Mouse (Mus musculus): Measurements from ENCODE around the gene Tchp. TPM values are rescaled to one million over a fixed set of nuclear protein-coding genes. Genes with fewer than 3 reads are reported as not detected.

Gene Tchp
- polyA plus RNA-seq, 1 experiment from 2014 or later: 21.0 TPM

DNA sequence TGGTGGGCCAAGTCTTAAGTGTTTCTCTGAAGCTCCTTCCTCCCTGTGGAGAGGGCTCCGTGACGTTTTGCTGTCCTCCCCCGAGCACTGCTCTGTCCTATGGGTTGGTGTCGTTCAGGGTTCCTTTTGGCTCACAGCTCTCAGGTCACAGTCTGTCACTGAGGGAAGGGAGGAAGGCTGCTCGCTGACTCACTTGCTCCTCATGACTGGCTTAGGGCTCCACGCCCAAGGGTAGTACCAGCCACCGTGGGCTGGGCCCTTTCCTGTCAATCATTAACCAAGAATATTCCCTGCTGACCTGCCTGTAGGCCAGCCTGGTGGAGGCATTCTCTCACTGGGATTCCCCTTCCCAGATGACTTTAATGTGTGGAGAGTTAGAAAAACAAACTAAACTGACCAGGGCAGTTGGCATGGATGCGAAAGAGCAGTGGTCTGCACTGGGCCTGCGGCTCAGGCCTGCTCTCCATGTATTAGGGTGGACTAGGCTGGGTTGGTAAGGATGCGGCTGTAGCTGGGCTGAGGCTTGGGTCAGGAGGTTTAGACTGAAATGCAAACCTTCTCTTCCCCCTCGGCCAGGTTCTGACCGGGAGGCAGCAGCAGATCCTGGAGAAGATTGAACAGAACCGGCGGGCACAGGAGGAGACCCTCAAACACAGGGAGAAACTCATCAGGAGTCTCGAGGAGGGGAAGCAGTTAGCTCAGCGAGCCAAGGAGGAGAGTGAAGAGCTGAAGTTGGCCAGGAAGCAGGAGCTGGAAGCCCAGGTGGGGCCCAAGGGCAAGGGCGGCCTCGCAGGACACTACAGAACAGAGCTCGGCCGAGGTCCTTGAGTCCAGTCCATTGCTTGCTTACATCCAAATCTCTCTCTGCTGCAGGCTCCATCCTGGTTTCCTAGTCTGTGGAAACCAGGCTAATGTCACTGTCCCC lies 11.7 kb downstream of the Tchp start:
- H3K27me3 ChIP-seq: no peaks in the 10 kb centered on the region
- no peaks in the 10 kb centered on the region for H3K4me1 ChIP-seq (replicated peaks)
- H3K4me3 ChIP-seq (replicated peaks): no peak overlapping the region
- H3K9ac ChIP-seq (replicated peaks): no peak overlapping the region
- peaks cover 94% of the 10 kb centered on the region for H3K36me3 ChIP-seq
- no peak overlapping the region for H3K4me2 ChIP-seq
- no peak for ATAC-seq (ENCODE audit: insufficient number of reproducible peaks, insufficient read depth, low FRiP score, low TSS enrichment, low read depth)
- WGBS: 88% methylated on average over 20 of the region's 20 CpGs
- 0 out of 2 replicates have a peak, but pooled peaks cover 3% of the 10 kb centered on the region for H3K9me3 ChIP-seq
- no peak overlapping the region for H3K27ac ChIP-seq

GRCm38 (mm10) chr5:114719928-114720270 lies 12.3 kb downstream of the Tchp start:
- no peak overlapping the region for H3K9ac ChIP-seq (replicated peaks)
- H3K27ac ChIP-seq: no peak overlapping the region
- no peaks in the 10 kb centered on the region for H3K4me1 ChIP-seq (replicated peaks)
- no peak overlapping the region for H3K4me2 ChIP-seq
- no peak for ATAC-seq (ENCODE audit: insufficient number of reproducible peaks, insufficient read depth, low FRiP score, low TSS enrichment, low read depth)
- WGBS: 96% methylated on average over 6 of the region's 6 CpGs
- peaks cover 90% of the 10 kb centered on the region for H3K36me3 ChIP-seq
- no peak overlapping the region for H3K4me3 ChIP-seq (replicated peaks)
- 0 out of 2 replicates have a peak, but pooled peaks cover 5% of the 10 kb centered on the region for H3K9me3 ChIP-seq
- H3K27me3 ChIP-seq: no peaks in the 10 kb centered on the region

DNA sequence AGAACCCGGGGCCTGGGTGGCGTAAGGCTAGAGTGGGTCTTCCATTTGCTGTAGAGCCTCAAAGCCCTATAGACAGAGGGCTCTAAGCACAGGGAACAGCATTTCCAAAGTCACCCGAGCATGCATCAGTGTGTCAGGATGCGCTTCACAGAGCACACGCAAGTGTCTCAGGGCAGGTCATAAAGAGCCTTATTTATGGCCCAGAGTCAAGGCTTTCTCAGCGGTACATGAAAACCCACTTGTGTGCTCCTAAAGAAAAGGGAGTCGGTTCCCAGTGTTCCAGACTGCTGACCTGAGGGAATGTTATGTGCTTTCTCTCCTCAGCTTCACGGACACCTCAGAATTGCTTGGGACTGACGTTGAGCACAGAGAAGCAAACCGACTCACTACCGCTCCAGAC lies 13.2 kb downstream of the Tchp start:
- no peak overlapping the region for H3K4me3 ChIP-seq (replicated peaks)
- no peak for ATAC-seq (ENCODE audit: insufficient number of reproducible peaks, insufficient read depth, low FRiP score, low TSS enrichment, low read depth)
- WGBS: 90% methylated on average over 11 of the region's 11 CpGs
- H3K27me3 ChIP-seq: no peaks in the 10 kb centered on the region
- peak overlapping the region; percentile 62 for H3K27ac ChIP-seq
- H3K36me3 ChIP-seq: peaks cover 88% of the 10 kb centered on the region
- H3K4me1 ChIP-seq (replicated peaks): no peaks in the 10 kb centered on the region
- no peak overlapping the region for H3K9ac ChIP-seq (replicated peaks)
- H3K4me2 ChIP-seq: no peak overlapping the region
- H3K9me3 ChIP-seq: 0 out of 2 replicates have a peak, but pooled peaks cover 5% of the 10 kb centered on the region

- WGBS: 94% methylated on average over 10 of the region's 10 CpGs
Observed at GRCm38 (mm10) chr5:114721969-114722368, 14.4 kb downstream of the Tchp start.

DNA sequence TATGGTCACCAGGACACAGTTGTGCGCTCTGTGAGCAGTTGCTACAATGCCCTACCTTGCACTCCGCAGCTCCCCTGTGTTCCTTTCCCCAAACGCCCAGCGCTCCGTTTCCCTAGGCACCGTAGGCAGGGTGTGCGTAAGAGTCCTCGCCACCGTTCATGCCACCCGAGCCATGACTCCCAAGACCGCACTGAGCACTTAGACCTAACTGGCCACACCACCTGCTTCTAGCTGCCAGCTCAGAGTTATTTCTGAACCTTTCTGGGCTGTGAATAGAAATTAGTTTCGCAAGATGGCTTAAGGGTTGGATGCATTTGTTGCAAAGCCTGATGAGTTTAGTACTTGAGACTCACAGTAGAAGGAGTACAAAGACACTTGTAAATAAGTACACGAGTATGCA lies 15.3 kb downstream of the Tchp start:
- no peak overlapping the region for H3K9ac ChIP-seq (replicated peaks)
- WGBS: 98% methylated on average over 13 of the region's 13 CpGs
- no peak for ATAC-seq (ENCODE audit: insufficient number of reproducible peaks, insufficient read depth, low FRiP score, low TSS enrichment, low read depth)
- no peak overlapping the region for H3K4me2 ChIP-seq
- H3K36me3 ChIP-seq: peaks cover 79% of the 10 kb centered on the region
- no peaks in the 10 kb centered on the region for H3K4me1 ChIP-seq (replicated peaks)
- 0 out of 2 replicates have a peak, but pooled peaks cover 5% of the 10 kb centered on the region for H3K9me3 ChIP-seq
- 0 out of 2 replicates have a peak overlapping the region, but pooled peaks have one; percentile 7 for H3K27ac ChIP-seq
- no peaks in the 10 kb centered on the region for H3K27me3 ChIP-seq
- H3K4me3 ChIP-seq (replicated peaks): no peak overlapping the region

More at GRCm38 (mm10) chr5:114721969-114722368, 14.4 kb downstream of the Tchp start:
- Histone ChIP-seq H3K9me3 (0 out of 2 replicates have a peak, but pooled peaks cover 5% of the 10 kb centered on the region), H3K27ac (peak overlapping the region; percentile 23; the same call in 1 of the 2 replicates), H3K9ac (replicated peaks) (no peak overlapping the region), H3K4me2 (no peak overlapping the region), H3K36me3 (peaks cover 82% of the 10 kb centered on the region), H3K27me3 (no peaks in the 10 kb centered on the region), H3K4me3 (replicated peaks) (no peak overlapping the region), H3K4me1 (replicated peaks) (no peaks in the 10 kb centered on the region)
- ATAC-seq (ENCODE audit: insufficient number of reproducible peaks, insufficient read depth, low FRiP score, low TSS enrichment, low read depth): no peak

DNA sequence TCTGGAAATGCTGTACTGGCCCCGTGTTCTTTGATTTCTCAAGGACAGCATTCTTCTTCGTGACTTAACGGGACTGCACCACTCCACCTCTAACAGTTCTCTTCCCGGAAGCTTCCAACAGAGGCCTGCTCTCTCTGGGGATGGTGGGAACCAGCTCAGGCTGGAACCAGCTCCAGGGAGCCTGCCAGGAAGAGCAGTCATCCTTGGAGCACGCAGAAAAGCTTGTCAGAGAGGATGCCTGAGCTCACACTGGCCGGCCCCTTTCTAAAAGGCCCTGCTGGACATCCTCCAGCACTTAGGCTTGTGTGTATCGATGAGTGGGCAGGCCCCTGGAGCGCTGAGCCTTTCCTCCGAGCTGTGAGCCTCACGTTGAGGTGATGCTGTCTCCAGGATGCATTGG lies 20.6 kb downstream of the Tchp start:
- Histone ChIP-seq H3K36me3 (peaks cover 81% of the 10 kb centered on the region), H3K4me3 (replicated peaks) (no peak overlapping the region), H3K27me3 (no peaks in the 10 kb centered on the region), H3K9ac (replicated peaks) (no peak overlapping the region), H3K4me2 (no peak overlapping the region), H3K4me1 (replicated peaks) (peaks cover 6% of the 10 kb centered on the region; the same call in 1 of the 2 replicates), H3K27ac (no peak overlapping the region), H3K9me3 (0 out of 2 replicates have a peak, but pooled peaks cover 5% of the 10 kb centered on the region)
- 89% methylated on average over 10 of the region's 10 CpGs for WGBS
- ATAC-seq (ENCODE audit: insufficient number of reproducible peaks, insufficient read depth, low FRiP score, low TSS enrichment, low read depth): no peak

- 0 out of 2 replicates have a peak, but pooled peaks have one; percentile 61 for ATAC-seq (ENCODE audit: insufficient number of reproducible peaks, insufficient read depth, low FRiP score, low TSS enrichment, low read depth)
- Histone ChIP-seq H3K4me1 (replicated peaks) (peaks cover 6% of the 10 kb centered on the region; the same call in 1 of the 2 replicates), H3K27me3 (no peaks in the 10 kb centered on the region), H3K4me2 (no peak overlapping the region), H3K27ac (peak overlapping the region; percentile 67), H3K9ac (replicated peaks) (no peak overlapping the region), H3K9me3 (no peaks in the 10 kb centered on the region), H3K36me3 (peaks cover 88% of the 10 kb centered on the region), H3K4me3 (replicated peaks) (no peak overlapping the region)
- 44% methylated on average over 10 of the region's 10 CpGs for WGBS
Observed at GRCm38 (mm10) chr5:114730129-114730528, 22.6 kb downstream of the Tchp start.

DNA sequence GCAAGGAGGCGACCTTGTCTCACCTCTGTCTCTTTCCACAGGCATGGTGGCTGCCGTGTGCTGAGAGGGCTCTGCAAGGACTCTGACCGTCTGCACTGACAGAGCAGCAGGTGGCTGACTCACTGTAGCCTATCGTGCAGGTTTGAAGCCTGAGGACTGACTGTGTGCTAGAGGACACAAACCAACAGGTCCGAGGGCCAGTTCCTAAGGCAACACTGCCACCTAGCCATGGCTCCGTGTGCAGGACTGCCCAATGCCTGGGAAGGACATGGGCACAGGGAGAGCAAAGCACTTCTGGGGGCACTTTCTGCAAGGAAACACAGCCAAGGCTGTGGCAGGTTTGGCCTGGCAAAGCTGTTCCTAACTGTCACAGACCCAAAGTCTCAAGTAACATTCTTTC lies 23.9 kb downstream of the Tchp start:
- no peaks in the 10 kb centered on the region for H3K9me3 ChIP-seq

DNA sequence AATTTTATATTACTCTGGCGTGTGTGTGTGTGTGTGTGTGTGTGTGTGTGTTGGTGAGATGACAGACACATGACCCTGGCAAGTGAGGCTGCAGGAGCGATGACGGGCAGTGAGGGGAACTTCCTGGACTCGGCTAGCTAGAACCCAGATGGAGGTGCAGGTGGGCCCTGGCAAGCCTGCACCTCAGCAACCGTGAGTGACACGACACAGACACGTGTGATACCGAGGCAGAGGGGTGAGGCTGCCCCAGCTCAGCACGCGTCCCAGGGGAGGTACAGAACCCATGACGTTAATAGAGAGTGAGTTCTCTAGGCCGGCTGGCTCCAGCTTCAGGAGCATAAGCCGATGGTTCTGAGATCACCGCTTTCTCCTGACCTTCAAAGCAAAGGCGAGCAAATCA lies 24.4 kb downstream of the Tchp start:
- no peak for ATAC-seq (ENCODE audit: insufficient number of reproducible peaks, insufficient read depth, low FRiP score, low TSS enrichment, low read depth)
- no peak overlapping the region for H3K27ac ChIP-seq
- H3K9ac ChIP-seq (replicated peaks): no peak overlapping the region
- no peaks in the 10 kb centered on the region for H3K9me3 ChIP-seq
- H3K27me3 ChIP-seq: no peaks in the 10 kb centered on the region
- H3K4me2 ChIP-seq: no peak overlapping the region
- WGBS: 86% methylated on average over 15 of the region's 15 CpGs
- H3K4me3 ChIP-seq (replicated peaks): no peak overlapping the region
- peaks cover 93% of the 10 kb centered on the region for H3K36me3 ChIP-seq
- peaks cover 6% of the 10 kb centered on the region; the same call in 1 of the 2 replicates for H3K4me1 ChIP-seq (replicated peaks)

More for the DNA sequence above, 23.9 kb downstream of the Tchp start:
- Histone ChIP-seq H3K36me3 (peaks cover 88% of the 10 kb centered on the region), H3K4me2 (no peak overlapping the region), H3K4me1 (replicated peaks) (peaks cover 6% of the 10 kb centered on the region; the same call in 1 of the 2 replicates), H3K27me3 (no peaks in the 10 kb centered on the region), H3K4me3 (replicated peaks) (no peak overlapping the region), H3K27ac (no peak overlapping the region), H3K9ac (replicated peaks) (no peak overlapping the region)
- WGBS: 68% methylated on average over 6 of the region's 6 CpGs
- no peak for ATAC-seq (ENCODE audit: insufficient number of reproducible peaks, insufficient read depth, low FRiP score, low TSS enrichment, low read depth)

- no peaks in the 10 kb centered on the region for H3K27me3 ChIP-seq
- H3K9me3 ChIP-seq: no peaks in the 10 kb centered on the region
- H3K4me1 ChIP-seq (replicated peaks): peaks cover 6% of the 10 kb centered on the region; the same call in 1 of the 2 replicates
- H3K4me3 ChIP-seq (replicated peaks): no peak overlapping the region
- WGBS: 92% methylated on average over 15 of the region's 15 CpGs
- no peak overlapping the region for H3K27ac ChIP-seq
- peaks cover 96% of the 10 kb centered on the region for H3K36me3 ChIP-seq
- no peak for ATAC-seq (ENCODE audit: insufficient number of reproducible peaks, insufficient read depth, low FRiP score, low TSS enrichment, low read depth)
- H3K4me2 ChIP-seq: no peak overlapping the region
- no peak overlapping the region for H3K9ac ChIP-seq (replicated peaks)
Observed at GRCm38 (mm10) chr5:114733606-114734005, 26.0 kb downstream of the Tchp start.

GRCm38 (mm10) chr5:114737090-114737887 lies 29.7 kb downstream of the Tchp start:
- ATAC-seq (ENCODE audit: insufficient number of reproducible peaks, insufficient read depth, low FRiP score, low TSS enrichment, low read depth): no peak
- Histone ChIP-seq H3K4me2 (no peak overlapping the region), H3K36me3 (peaks cover 94% of the 10 kb centered on the region), H3K27me3 (no peaks in the 10 kb centered on the region), H3K4me3 (replicated peaks) (no peak overlapping the region), H3K4me1 (replicated peaks) (no peaks in the 10 kb centered on the region), H3K27ac (no peak overlapping the region), H3K9ac (replicated peaks) (no peak overlapping the region), H3K9me3 (no peaks in the 10 kb centered on the region)
- WGBS: 85% methylated on average over 21 of the region's 21 CpGs

All from limb, embryonic 12.5 days (tissue).